Mouse (Mus musculus): Measurements from ENCODE around the gene Zfp622. TPM values are rescaled to one million over a fixed set of nuclear protein-coding genes. Genes with fewer than 3 reads are reported as not detected.
A peak's percentile ranks its signal among the peaks of the same experiment; 100 is the strongest.

The Zfp622 gene
- total and polyA plus RNA-seq, 2 experiments from 2014 or later = 32.6 to 33.2 TPM

DNA sequence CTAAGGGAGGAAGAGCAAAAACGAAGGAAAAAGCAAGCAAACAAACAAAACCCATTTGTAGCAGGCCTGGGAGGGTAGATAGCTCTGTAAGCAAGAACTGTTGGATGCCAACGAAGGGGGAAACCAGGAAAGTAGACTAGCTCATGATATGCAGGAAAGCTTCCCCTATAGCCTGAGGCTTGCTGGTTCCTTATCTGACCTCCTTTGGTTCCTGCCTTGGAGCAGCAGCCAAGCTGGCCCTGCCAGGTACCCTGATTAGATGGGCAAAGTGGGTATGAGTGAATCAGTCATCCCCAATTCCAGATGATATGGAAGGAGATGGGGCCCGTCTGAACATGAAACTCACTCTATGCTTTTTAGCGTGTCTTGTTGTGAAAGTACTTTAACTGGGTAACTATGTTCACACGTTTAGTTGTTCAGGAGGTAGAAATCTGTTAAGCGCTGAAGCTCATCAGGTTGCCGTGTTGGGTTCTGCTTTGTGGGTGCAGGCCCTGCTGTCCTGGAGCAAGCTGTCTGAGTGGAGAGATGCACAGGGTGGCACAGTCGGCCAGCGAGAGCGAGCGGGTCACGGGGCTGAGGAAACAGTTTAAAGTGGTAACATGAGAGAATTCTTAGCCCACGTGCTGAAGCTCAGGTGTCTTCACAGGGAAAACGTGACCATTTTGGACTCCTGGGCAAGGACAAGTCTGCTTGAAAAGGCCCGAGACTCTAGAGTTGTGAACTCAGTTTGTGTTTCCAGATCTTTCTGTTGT is 40.6 kb upstream of the Zfp622 start:
- H3K36me3 ChIP-seq (ENCODE audit: insufficient read depth, low read length) = no peaks in the 10 kb centered on the region
- H3K4me3 ChIP-seq (ENCODE audit: low read length) = no peak overlapping the region
- DNase-seq (ENCODE audit: low spot score) (no peak), ATAC-seq (no peak)
- 91% methylated on average over 15 of the region's 15 CpGs for WGBS
- no peak overlapping the region for H3K9ac ChIP-seq (replicated peaks; ENCODE audit: low read length)
- H3K9me3 ChIP-seq (ENCODE audit: low read length) = no peaks in the 10 kb centered on the region
- no peaks in the 10 kb centered on the region for H3K4me1 ChIP-seq (ENCODE audit: insufficient read depth, low read length)
- H3K27ac ChIP-seq = no peak overlapping the region
- TF ChIP-seq CTCF (IDR thresholded peaks at IDR 0.05; ENCODE audit: low read depth) = no peak
- H3K27me3 ChIP-seq (ENCODE audit: insufficient read depth, low read length) = no peaks in the 10 kb centered on the region
- H3K4me2 ChIP-seq (ENCODE audit: low read depth, low read length) = no peak overlapping the region

DNA sequence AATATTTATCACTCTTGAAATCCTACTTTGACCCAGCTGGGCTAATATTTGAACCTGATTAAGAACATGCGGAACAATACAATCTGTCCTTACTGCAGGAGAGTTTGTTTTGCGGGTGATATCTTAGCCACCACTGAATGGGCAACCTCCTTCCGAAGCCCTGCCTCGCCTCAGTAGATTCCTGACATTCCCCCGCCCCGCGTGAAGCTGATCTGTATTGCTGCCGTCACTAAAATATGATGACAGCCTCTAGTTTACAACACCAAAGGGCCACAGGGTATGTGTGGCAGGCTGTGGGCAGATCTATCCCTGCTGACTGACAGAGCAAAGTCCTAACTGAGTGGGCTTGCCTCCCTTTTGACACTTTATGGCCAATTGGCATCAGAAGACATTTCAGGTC is 38.9 kb upstream of the Zfp622 start:
- DNase-seq (ENCODE audit: low spot score) = no peak
- ATAC-seq = no peak
- 87% methylated on average over 8 of the region's 8 CpGs for WGBS

DNA sequence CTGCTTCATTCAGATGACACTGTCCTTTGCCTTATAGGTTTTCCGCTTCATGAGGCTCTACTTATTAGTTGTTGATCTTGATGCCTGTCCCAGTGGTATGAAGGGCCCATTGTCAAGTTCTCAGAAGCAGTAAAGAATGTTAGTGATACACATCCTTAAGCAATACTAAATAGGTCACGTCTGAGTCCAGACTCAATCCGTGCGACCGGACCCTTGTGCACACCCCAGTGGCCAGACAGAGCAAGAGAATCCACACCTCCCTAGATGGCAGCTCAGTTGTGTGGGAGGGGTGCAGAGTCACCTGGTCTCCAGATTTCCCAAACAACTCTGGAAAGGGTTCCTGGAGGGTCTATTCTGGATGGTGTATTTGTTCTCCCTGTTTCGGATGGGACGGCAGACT is 37.7 kb upstream of the Zfp622 start:
- DNase-seq (ENCODE audit: low spot score) (no peak), ATAC-seq (no peak)
- Histone ChIP-seq H3K9ac (replicated peaks; ENCODE audit: low read length) (no peak overlapping the region), H3K9me3 (ENCODE audit: low read length) (no peaks in the 10 kb centered on the region), H3K36me3 (ENCODE audit: insufficient read depth, low read length) (no peaks in the 10 kb centered on the region), H3K4me3 (ENCODE audit: low read length) (no peak overlapping the region), H3K4me1 (ENCODE audit: insufficient read depth, low read length) (no peaks in the 10 kb centered on the region), H3K27me3 (ENCODE audit: insufficient read depth, low read length) (no peaks in the 10 kb centered on the region), H3K4me2 (ENCODE audit: low read depth, low read length) (no peak overlapping the region), H3K27ac (no peak overlapping the region)
- no peak for TF ChIP-seq CTCF (IDR thresholded peaks at IDR 0.05; ENCODE audit: low read depth)
- WGBS = 91% methylated on average over 7 of the region's 7 CpGs

More for the DNA sequence above, 38.9 kb upstream of the Zfp622 start:
- Histone ChIP-seq H3K9ac (replicated peaks; ENCODE audit: low read length) (no peak overlapping the region), H3K4me1 (ENCODE audit: insufficient read depth, low read length) (no peaks in the 10 kb centered on the region), H3K4me3 (ENCODE audit: low read length) (no peak overlapping the region), H3K36me3 (ENCODE audit: insufficient read depth, low read length) (no peaks in the 10 kb centered on the region), H3K27ac (no peak overlapping the region), H3K4me2 (ENCODE audit: low read depth, low read length) (no peak overlapping the region), H3K9me3 (ENCODE audit: low read length) (no peaks in the 10 kb centered on the region), H3K27me3 (ENCODE audit: insufficient read depth, low read length) (no peaks in the 10 kb centered on the region)
- no peak for TF ChIP-seq CTCF (IDR thresholded peaks at IDR 0.05; ENCODE audit: low read depth)

- ATAC-seq = no peak
- H3K4me2 ChIP-seq (ENCODE audit: low read depth, low read length) = no peak overlapping the region
- no peaks in the 10 kb centered on the region for H3K27me3 ChIP-seq (ENCODE audit: insufficient read depth, low read length)
- TF ChIP-seq CTCF (IDR thresholded peaks at IDR 0.05; ENCODE audit: low read depth) = no peak
- H3K4me3 ChIP-seq (ENCODE audit: low read length) = no peak overlapping the region
- H3K9ac ChIP-seq (replicated peaks; ENCODE audit: low read length) = no peak overlapping the region
- no peaks in the 10 kb centered on the region for H3K4me1 ChIP-seq (ENCODE audit: insufficient read depth, low read length)
- no peaks in the 10 kb centered on the region for H3K9me3 ChIP-seq (ENCODE audit: low read length)
- WGBS = 84% methylated on average over 8 of the region's 8 CpGs
- no peaks in the 10 kb centered on the region for H3K36me3 ChIP-seq (ENCODE audit: insufficient read depth, low read length)
- H3K27ac ChIP-seq = no peak overlapping the region
- no peak for DNase-seq (ENCODE audit: low spot score)
Measured at GRCm38 (mm10) chr15:25947383-25947782, 36.8 kb upstream of the Zfp622 start.

DNA sequence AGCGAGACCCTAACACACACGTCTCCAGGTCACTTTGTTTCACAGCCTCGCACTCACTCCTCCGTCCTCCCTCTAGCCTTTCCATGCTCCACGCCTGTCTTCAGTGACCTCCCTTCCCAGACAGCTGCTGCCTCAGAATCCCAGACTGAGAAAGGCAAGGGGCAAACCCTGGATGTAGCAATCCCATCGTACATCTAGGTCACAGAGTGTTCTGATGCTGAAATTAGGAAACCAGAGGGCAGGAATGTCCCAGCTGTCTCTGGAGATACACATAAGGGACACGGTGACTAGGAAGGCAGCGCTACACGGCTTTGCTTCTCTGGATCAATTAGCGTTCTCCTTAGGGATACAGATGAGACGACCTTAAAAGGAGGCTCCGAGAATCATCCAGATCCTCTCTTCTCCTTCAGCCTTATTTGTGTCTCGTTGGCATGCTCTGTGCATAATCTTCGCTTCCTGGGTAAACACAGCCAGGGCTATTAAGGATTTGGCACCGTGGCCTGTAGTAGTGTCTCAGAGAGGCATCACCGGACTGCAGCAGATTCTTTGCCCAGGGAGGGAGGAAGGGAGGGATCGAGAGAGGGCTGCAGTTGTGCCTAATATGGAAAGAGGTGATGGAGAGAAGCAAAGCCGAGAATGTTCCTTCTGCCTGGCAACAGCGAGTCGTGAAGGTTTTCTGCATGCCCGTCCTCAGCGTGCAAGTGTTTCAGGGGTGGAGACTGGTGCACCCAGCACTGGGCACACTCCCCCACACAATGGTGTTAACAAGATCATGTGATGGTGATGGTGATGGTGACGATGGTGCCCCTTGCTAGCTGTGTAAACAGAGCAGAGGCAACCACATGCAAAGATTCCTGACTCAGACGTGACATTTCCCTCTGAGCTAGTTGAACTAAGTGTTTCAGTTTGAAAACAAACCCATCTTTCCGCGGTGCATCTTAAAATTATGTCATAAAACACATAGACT is 35.6 kb upstream of the Zfp622 start:
- ATAC-seq = peak; percentile 46; the same call in 1 of the 2 replicates
- Histone ChIP-seq H3K27me3 (ENCODE audit: insufficient read depth, low read length) (no peaks in the 10 kb centered on the region), H3K36me3 (ENCODE audit: insufficient read depth, low read length) (no peaks in the 10 kb centered on the region), H3K9ac (replicated peaks; ENCODE audit: low read length) (no peak overlapping the region), H3K9me3 (ENCODE audit: low read length) (no peaks in the 10 kb centered on the region), H3K4me3 (ENCODE audit: low read length) (no peak overlapping the region), H3K4me1 (ENCODE audit: insufficient read depth, low read length) (no peaks in the 10 kb centered on the region), H3K4me2 (ENCODE audit: low read depth, low read length) (no peak overlapping the region), H3K27ac (no peak overlapping the region)
- peak; percentile 19 for DNase-seq (ENCODE audit: low spot score)
- 76% methylated on average over 26 of the region's 26 CpGs for WGBS
- no peak for TF ChIP-seq CTCF (IDR thresholded peaks at IDR 0.05; ENCODE audit: low read depth)

DNA sequence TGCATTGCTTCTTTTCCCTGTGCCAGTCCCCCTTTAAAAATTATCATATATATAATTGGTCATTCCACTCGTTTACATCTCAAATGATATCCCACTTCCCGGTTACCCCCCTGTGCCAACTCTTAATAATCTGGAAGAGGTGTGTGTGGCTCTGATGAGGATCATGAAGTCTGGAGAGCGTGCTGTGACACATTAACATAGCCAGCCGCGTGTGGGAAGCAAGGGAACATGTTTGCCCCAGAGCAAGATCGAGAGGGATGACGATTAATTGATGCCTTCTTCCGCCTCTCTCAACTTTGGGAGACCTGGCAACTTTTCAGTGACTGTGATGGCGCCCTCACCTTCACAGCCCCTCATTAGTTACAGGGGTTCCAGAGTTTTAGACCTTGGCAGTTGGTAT is 34.5 kb upstream of the Zfp622 start:
- no peak overlapping the region for H3K9ac ChIP-seq (replicated peaks; ENCODE audit: low read length)
- no peak for TF ChIP-seq CTCF (IDR thresholded peaks at IDR 0.05; ENCODE audit: low read depth)
- no peak overlapping the region for H3K4me3 ChIP-seq (ENCODE audit: low read length)
- no peak overlapping the region for H3K27ac ChIP-seq
- H3K9me3 ChIP-seq (ENCODE audit: low read length) = no peaks in the 10 kb centered on the region
- no peak overlapping the region for H3K4me2 ChIP-seq (ENCODE audit: low read depth, low read length)
- H3K36me3 ChIP-seq (ENCODE audit: insufficient read depth, low read length) = no peaks in the 10 kb centered on the region
- H3K4me1 ChIP-seq (ENCODE audit: insufficient read depth, low read length) = no peaks in the 10 kb centered on the region
- ATAC-seq = no peak
- no peak for DNase-seq (ENCODE audit: low spot score)
- WGBS = 76% methylated on average over 9 of the region's 9 CpGs
- H3K27me3 ChIP-seq (ENCODE audit: insufficient read depth, low read length) = no peaks in the 10 kb centered on the region

Measured in hindbrain, postnatal 0 days (tissue).